Comparison of ENCODE assay signal across 8 mouse cellular contexts in the genomic region with DNA sequence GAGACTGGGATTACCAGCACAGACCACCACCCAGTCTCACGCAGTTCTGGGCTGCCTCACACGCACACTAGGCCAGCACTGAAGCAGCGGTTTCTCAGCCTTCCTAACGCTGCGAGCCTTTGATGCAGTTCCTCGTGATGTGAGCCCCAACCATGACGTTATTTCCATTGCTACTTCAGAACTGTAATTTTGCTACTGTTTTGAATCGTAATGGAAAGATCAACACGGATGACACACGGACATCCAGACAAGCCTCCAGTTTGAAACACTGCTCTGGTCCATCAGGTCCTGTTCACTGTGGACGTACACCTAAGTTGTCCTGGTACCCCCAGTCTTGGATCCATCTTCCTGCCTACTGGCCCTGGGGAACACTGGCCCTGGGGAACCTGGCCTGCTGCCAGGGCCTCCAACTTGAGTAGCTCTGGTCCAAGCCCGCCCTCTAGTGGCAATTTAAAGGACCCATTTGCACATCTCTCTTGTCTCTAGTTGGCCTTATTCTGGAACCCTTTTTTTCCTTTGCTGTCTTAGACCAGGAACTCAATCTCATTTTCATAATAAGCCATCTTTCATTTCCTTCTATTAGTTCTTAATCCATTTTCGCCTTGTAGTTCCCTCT. TPM values are rescaled to one million over a fixed set of nuclear protein-coding genes. Genes with fewer than 3 reads are reported as not detected.
A peak's percentile ranks its signal among the peaks of the same experiment; 100 is the strongest.
DNase-seq lines count a peak whose midpoint lies in the region; ATAC-seq and TF ChIP-seq lines count a peak whose summit lies in the region.

No protein-coding gene starts in this region.

- intact Hi-C loops in left cerebral cortex, postnatal 4 days (cut with DNase I) = no loop called here

- peaks cover 4% of the 10 kb centered on the region; the same call in 1 of the 2 replicates for H3K36me3 ChIP-seq in intestine, postnatal 0 days (ENCODE audit: control insufficient read depth, insufficient read depth)
- H3K36me3 ChIP-seq in stomach, postnatal 0 days (ENCODE audit: control insufficient read depth, insufficient read depth, low read length) = peaks cover 2% of the 10 kb centered on the region; the same call in 1 of the 2 replicates

- WGBS in intestine, postnatal 0 days = 59% methylated on average over 13 of the region's 13 CpGs
- 63% methylated on average over 13 of the region's 13 CpGs for WGBS in stomach, postnatal 0 days

- ATAC-seq in intestine, postnatal 0 days = 0 out of 2 replicates have a peak, but pooled peaks have one; percentile 16
- 0 out of 2 replicates have a peak, but pooled peaks have one; percentile 56 for ATAC-seq in stomach, postnatal 0 days (ENCODE audit: low FRiP score, low TSS enrichment)

- no peaks in the 10 kb centered on the region for H3K27me3 ChIP-seq in intestine, postnatal 0 days (replicated peaks; ENCODE audit: control insufficient read depth, insufficient read depth, low read length)
- no peaks in the 10 kb centered on the region for H3K27me3 ChIP-seq in stomach, postnatal 0 days (ENCODE audit: control insufficient read depth, insufficient read depth, low read length)

- no peaks in the 10 kb centered on the region for H3K4me1 ChIP-seq in intestine, postnatal 0 days (replicated peaks; ENCODE audit: control insufficient read depth, insufficient read depth, low read length)
- no peaks in the 10 kb centered on the region for H3K4me1 ChIP-seq in stomach, postnatal 0 days (replicated peaks; ENCODE audit: control insufficient read depth, insufficient read depth)

- peak; percentile 40 to 49 for DNase-seq in urinary bladder, adult 18-20 months (ENCODE audit: low spot score in 2 of 2)
- no peak for DNase-seq in urinary bladder, postnatal 10 days (ENCODE audit: low spot score)
- DNase-seq in cerebellum, adult 9-11 months = peak; percentile 62
- DNase-seq in frontal cortex, postnatal 14 days (ENCODE audit: low spot score in 2 of 2) = peak; percentile 43 to 63
- DNase-seq in left cerebral cortex, postnatal 4 days = peak; percentile 80
- peak; percentile 38 to 63 for DNase-seq in natural killer cell, adult 2 months (ENCODE audit: low spot score in 2 of 2)
- DNase-seq in stomach, postnatal 0 days (ENCODE audit: low spot score) = peak; percentile 80

- no peak overlapping the region for H3K4me2 ChIP-seq in intestine, postnatal 0 days (replicated peaks; ENCODE audit: low read depth)
- no peak overlapping the region for H3K4me2 ChIP-seq in stomach, postnatal 0 days (replicated peaks; ENCODE audit: low read depth)

- H3K4me3 ChIP-seq in intestine, postnatal 0 days (ENCODE audit: low read depth, low read length) = no peak overlapping the region
- H3K4me3 ChIP-seq in stomach, postnatal 0 days (ENCODE audit: low read depth, low read length) = no peak overlapping the region

- H3K9me3 ChIP-seq in intestine, postnatal 0 days (ENCODE audit: control insufficient read depth) = no peaks in the 10 kb centered on the region
- no peaks in the 10 kb centered on the region for H3K9me3 ChIP-seq in stomach, postnatal 0 days (ENCODE audit: control insufficient read depth, low read length)

- no peak overlapping the region for H3K27ac ChIP-seq in intestine, postnatal 0 days (ENCODE audit: low read depth, low read length)
- H3K27ac ChIP-seq in stomach, postnatal 0 days (replicated peaks) = no peak overlapping the region

- no peak overlapping the region for H3K9ac ChIP-seq in intestine, postnatal 0 days (ENCODE audit: low read depth, low read length)
- H3K9ac ChIP-seq in stomach, postnatal 0 days (ENCODE audit: low read length) = no peak overlapping the region

- TF ChIP-seq CTCF in intestine, postnatal 0 days (IDR thresholded peaks at IDR 0.05; ENCODE audit: low read depth) = peak; percentile 90
- TF ChIP-seq CTCF in stomach, postnatal 0 days (IDR thresholded peaks at IDR 0.05; ENCODE audit: low read depth) = peak; percentile 93

- TF ChIP-seq EP300 in stomach, postnatal 0 days (optimal IDR thresholded peaks at IDR 0.05) = no peak

RNA-seq across cellular contexts. Expression of gene Snrpf, which starts 12.1 kb away (rescaled TPM):
- 56.1 and 57.9 TPM in 2 replicates for polyA plus RNA-seq in intestine, postnatal 0 days (2015; fragmentation: Nextera tagmentation; extraction: Ambion mirVana)
- 10 to 100 TPM; 16.5 to 17.1 TPM for total RNA-seq in left cerebral cortex, postnatal 4 days (2021)
- 67.4 and 74.5 TPM in 2 replicates for polyA plus RNA-seq in stomach, postnatal 0 days (2015; fragmentation: Nextera tagmentation; extraction: Ambion mirVana)

RNA-seq across cellular contexts. Expression of gene Ccdc38, which starts 36.9 kb away (rescaled TPM):
- polyA plus RNA-seq in intestine, postnatal 0 days (2015; fragmentation: Nextera tagmentation; extraction: Ambion mirVana) = 0.10 and 0.14 TPM in 2 replicates
- not detected for total RNA-seq in left cerebral cortex, postnatal 4 days (2021)
- 0.16 and 0.45 TPM in 2 replicates for polyA plus RNA-seq in stomach, postnatal 0 days (2015; fragmentation: Nextera tagmentation; extraction: Ambion mirVana)

RNA-seq across cellular contexts. Expression of gene Amdhd1, which starts 37.5 kb away (rescaled TPM):
- polyA plus RNA-seq in intestine, postnatal 0 days (2015; fragmentation: Nextera tagmentation; extraction: Ambion mirVana) = 0.09 TPM in 1 of 2 replicates, not detected in the other
- 1 to 10 TPM; 1.1 to 1.4 TPM for total RNA-seq in left cerebral cortex, postnatal 4 days (2021)
- polyA plus RNA-seq in stomach, postnatal 0 days (2015; fragmentation: Nextera tagmentation; extraction: Ambion mirVana) = 0.28 and 0.45 TPM in 2 replicates
